Mouse (Mus musculus) adipocyte (in vitro differentiated cells): ENCODE results near the gene Atp11c.
A peak's percentile ranks its signal among the peaks of the same experiment; 100 is the strongest.

ENCODE experiments used
- DNase-seq: peaks from one replicate; pipeline ENCODE4 v3.0.0-alpha.2; 2016; ENCODE audit warnings: low spot score

Atp11c gene

DNA sequence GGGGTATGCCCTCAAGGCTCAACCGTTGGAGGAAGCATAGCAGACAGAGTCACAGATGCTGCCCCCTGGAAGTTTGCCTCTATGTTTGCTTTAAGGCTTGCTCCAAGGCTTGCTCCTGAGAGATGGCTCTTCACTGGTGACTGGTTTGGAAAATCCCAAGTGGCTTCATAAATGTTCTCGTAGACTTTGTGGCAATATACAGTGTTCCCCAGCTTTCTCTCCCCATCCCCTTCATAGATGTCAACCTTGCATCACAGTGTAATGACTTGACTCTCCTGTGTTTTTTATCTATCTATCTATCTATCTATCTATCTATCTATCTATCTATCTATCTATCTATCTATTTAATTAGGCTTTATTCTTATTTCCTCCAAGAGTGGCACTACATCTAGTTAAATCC is at the start of gene Atp11c:
Gene Atp11c (minus strand): TSS at position 101 of the 400 bp plus-strand sequence.
- DNase-seq = no peak

DNA sequence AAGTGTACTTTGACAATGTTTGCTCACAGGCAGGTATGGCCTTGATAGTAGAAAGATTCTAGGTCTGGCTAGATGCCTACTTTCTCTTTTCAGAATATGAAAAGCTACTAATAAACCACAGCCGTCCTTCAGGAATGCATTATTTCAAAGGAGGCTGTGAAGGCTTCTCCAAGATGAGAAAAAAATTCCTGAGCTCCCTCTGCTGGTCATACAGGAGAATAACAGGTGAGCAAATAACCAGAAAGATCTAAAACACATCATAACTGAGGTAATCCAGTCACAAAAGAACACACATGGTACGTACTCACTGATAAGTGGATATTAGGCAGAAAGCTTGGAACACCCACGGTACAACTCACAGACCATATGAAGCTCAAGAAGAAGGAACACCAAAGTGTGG is 16.7 kb upstream of the Atp11c start:
- peak; percentile 26 for DNase-seq

DNA sequence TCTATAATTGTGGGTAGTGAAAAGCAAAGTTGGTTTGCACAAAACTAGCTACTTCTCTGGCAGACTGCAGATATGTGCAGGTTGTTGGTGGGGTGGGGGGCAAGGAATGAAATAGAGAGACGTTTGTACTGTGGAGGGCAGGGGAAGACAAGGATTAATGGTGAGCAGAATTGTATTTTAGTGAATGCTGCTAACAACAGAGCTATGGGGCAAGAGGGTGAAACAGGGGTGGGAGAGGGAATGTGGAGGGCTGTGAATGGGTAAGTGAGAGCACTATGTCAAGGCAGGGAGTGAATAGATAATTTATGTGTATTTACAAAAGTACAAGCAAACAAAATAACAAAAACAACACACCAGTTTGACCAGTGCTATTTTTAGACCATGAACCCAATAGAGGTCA is 22.0 kb downstream of the Atp11c start:
- DNase-seq = no peak

DNA sequence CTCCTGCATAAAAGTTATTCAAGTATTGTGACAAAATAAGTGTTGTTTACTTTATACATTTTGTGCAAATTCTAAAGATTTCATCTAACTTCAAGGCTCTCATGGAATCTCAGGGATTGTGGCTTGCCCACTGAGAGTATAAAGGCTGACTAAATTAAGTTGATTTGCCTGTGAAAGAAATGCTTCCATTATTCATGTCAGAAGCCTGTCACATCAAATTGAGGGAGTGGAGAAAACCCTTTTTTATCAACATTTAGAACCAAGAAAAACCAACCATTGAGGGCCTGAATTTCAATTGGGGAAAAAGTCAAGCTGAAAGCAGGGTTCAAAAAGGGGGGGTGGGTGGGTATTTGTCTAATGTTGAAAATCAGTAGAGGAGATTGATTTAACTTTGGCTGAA is 23.5 kb downstream of the Atp11c start:
- DNase-seq = no peak

DNA sequence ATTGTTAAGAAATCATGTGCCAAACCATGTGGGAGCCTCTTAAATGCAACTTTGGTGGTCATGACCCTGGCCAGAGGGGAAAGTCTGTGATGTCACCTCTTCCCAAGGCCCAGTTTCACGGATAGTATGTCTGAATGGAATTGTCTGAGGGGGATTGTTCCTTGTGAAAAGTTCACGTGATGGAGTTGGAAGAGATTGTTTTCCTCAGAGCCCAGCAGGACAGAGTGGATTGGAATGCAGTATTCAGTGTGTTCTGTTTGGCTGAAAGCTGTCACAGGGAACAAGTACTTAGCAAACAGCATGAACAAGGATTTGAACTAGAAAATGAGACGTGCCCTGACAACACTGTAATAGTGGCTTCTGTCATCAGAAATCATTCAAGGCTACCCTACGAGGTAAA is 37.3 kb downstream of the Atp11c start:
- no peak for DNase-seq

DNA sequence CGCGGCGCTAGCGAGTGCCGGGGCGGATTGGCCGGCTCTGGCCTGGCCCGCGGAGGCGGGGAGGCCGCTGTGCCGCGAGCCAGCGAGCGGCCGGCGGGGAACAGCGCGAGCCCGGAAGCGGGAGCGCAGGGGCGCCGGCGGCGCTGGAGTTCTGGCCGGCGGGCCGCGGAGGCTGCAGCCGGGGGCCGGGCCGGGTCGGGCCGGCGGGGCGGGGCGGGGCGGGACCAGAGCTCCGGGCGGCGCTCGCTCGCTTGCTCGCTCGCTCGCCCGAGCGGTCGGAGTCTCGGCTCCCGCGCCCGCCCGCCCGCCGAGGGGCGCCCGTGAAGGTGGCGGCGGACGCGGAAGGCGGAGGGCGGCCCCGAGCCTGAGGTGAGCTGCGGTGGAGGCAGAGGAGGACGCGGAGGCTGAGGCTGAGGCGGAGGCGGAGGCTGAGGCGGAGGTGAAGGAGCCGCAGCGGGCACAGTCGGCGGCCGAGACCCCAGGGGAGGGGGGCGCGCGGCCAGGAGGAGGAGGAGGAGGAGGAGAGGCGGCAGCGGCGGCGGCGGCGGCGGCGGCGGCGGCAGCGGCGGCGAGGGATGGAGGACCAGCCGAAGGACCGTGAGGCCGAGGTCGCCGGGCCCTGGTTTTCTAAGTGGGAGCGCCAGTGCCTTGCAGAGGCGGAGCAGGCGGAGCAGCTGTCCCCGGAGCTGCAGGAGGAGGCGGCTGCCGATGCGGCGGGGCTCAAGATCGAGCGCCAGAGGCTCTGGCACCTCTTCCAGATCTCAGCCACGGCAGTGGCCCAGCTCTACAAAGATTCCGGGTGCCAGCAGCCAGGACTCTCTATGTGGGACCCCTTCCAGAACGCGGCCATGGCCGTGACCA is 44.8 kb downstream of the Atp11c start:
- DNase-seq = no peak

DNA sequence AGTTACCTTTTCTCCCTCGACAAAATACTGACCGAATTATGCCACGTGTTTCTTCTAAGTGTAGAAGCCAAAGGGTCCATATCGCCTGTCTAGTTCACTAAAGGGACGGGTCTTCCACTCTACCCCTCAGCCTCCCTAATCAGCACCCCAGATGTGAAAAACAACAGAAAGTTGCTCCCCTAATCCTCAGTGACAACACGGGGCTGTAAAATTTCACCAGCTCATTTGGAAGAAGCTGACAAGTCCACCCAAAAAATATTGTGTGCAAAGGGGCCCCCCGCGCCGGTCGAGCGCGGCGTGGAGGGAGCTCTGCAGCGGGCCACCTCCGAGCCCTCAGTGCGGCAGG is 45.4 kb downstream of the Atp11c start:
- no peak for DNase-seq

DNA sequence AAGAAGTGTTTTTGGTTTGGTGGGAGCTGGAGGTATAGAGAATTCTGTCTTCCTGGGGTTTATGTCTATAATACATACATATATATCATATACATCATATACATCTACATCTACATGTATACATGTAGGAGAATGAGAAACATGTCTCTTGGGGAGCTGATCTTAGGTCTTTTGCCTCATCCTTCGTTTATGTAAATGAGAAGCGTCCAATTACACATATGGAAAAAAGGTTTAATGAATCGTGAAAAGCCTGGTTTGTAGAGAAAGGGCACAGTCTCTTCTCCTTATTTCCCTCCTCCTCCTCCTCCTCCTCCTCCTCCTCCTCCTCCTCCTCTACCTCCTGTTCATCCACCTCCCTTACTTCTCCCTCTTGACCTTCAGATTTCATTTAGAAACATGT is 46.6 kb downstream of the Atp11c start:
- no peak for DNase-seq

DNA sequence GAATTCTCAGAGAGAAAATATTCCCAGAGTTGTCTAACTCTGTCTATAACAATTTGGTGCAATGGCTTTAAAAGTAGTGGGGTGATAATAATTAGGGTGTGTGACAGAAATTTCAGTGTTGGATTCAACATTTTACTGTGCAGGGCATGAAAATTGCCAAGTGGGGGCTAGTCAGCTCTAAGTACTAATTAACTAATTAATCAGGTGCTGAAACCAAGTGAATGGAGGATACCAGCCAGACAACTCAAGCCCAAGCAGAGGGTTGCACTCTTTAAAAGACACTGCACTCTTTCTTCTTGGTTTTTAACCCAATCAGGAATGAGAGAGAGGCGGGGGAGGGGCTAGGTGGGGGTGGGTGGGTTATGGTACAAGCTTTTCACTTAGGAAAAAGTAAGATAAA is 47.1 kb downstream of the Atp11c start:
- DNase-seq = no peak

DNA sequence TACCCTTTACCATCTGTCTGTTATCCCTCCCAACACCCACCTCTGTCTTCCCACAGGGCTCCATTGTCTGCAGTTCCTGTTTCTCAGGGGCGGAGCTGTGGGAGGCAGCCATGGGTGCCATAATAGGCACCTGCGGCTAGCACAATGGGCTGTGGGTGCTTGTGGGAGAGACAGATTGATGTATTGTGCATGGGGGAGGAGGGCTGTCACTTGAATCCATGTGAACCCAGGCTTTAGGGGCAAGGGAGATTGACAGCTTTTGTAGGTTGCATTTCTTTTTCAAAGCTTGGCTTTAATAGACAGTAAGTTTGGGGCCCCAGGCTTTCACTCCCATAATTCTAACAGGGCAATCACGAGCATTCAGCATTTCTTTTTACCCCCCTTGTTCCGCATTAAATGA is 48.4 kb downstream of the Atp11c start:
- no peak for DNase-seq

DNA sequence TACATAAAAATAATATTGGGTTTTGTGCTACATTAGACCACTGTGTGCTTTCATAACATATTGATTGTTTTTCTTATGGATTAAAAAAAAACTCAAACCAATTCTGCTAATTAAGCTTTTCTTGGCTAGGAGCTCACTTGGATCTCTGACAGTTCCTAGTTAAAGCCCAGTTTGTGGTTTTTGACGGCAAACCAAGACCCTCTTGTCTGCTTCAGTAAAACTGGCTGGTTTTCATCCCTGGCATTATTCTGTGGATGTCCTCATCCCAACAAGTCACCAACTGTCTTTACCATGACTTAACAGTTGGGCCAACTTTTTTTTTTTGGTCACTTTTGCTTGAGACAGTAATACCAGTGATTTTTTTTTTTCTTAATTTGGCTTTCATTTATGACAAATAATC is 49.6 kb downstream of the Atp11c start:
- no peak for DNase-seq

DNA sequence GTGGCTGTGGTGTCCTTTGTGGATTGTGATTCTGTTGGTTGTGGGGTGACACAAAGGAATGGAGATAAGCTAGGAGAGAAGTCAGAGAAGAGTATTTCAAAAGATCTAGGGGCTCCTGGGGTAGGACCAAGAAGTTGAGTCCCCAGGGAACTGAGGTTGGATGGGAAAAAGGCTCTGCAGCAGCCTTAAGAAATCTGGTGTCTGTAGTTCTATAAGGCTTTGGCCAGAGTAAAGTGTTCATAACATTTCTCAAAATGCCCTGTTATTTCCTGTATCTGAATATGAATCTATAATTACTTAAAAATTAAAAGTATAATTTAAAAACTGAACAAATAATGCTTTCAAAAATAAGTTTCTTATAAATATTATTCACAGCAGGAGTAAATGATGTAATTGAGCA is 53.3 kb downstream of the Atp11c start, which contains the start of gene Gm7073:
Gene Gm7073 (minus strand): TSS at position 101 of the 400 bp plus-strand sequence.
- no peak for DNase-seq

DNA sequence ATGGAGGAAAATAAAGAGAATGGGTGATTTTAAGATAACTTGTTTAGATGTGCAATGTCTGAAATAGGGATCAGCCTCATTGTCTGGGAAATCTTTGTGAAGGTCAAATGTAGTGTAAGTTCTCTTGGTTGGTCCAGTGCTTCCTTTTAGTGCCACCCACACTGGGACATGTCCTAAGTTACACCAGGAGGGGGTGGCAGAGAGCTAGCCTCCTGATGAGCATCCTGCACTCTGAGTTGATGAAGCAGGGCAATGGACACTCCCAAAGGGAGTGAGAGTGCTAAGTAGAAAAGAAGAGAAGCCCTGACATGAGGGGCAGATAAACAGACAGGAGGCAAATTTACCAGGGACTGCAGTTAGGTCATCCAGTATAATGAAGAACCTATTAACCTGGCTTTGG is 88.5 kb downstream of the Atp11c start:
- DNase-seq = no peak

DNA sequence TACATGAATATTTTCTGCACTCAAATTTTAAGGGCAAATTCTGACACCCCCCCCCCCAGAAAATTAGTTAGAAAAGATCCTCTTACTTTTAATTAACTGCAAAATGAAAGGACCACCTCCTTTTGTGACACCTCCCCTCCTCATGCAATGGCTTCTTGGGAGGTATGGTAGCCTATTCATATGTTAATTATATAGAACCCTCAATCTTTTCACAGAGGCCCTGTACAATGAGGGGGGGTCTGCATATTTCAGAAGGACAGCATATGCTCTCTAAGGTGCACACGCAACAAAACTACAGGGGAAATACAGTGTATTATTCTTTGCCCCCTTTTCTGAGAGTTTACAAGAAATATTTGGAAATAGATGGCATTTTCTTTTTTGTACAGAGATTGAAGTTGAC is 94.7 kb downstream of the Atp11c start:
- DNase-seq = no peak

DNA sequence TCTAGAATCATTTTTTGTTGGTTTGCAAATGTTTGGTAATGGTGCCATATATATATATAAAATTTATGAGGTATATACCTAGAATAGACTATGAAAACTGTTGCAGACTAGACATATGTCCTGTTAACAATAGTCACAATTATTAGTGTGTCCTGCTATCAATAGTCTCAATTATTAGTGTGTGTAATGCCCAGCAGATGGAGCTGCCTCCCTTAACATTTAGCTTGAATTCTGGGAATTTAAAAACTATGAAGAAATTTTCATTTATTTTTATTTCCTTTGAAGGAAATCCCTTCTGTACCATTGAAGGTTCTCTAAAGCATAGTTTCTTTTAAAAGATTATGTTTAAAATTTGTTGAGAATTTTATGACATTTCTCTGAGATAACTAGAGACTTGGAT is 97.2 kb downstream of the Atp11c start:
- no peak for DNase-seq

DNA sequence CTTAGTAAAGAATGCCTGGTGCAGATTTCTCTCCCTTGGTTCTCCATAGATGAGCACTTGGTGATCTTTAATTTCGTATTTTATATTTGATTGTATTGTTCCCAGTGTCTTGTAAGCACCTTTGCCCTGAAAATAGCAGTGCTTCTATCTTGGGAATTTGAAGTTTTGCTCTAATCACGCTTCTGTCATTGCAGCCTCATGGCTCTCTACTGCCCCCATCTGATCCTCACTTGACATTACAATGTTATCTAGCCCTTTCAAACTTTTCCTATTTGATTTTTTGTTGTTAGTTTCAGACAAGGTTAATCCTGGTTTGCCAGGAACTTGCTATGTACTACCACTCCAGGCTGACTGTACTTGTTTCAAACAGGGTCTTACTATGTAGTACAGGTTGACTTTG is 128.7 kb downstream of the Atp11c start:
- peak; percentile 21 for DNase-seq

DNA sequence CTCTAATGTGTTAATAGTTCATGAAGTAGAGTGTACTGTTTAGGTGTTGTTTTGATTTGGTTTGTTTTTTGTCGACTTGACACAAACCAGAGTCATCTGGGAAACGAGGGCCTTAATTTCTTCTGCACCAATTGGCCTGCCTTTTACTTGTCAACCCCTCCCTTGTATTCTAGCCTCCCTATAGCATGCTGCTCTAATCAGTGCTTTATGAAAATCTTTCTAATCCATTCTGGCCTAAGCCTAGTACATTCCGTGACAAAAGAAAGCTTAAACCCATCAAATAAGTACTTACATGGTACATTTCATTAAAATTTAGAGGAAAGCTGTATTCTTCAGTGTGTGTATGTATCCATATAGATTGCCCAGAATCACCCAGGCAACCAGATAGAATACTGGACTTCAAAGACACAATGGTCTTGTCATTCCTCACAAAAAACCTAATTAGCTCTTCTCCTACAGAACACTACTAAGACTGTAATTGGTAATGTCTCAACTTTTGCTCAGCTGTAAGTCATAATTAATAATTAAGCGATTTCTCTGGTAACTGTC is 177.9 kb downstream of the Atp11c start:
- no peak for DNase-seq

DNA sequence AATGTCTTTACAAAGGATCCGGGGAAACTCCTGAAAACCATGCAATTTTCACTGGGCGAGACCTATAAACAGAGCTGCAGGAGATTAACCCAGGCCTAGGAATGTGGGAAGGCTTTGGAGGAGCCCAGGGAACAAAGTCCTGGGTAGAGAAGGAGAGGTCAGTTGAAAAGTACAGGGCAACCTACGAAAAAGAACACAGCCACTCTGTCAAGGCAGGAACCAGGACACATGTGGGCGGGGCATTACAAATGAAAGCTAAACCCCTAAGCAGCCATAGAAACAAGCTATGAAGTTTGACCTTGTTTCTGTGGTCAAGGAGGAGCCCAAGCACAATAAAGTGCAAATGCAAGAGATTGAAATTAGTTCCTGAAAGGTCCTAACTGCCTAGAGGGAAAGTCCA is 186.8 kb downstream of the Atp11c start:
- no peak for DNase-seq

DNA sequence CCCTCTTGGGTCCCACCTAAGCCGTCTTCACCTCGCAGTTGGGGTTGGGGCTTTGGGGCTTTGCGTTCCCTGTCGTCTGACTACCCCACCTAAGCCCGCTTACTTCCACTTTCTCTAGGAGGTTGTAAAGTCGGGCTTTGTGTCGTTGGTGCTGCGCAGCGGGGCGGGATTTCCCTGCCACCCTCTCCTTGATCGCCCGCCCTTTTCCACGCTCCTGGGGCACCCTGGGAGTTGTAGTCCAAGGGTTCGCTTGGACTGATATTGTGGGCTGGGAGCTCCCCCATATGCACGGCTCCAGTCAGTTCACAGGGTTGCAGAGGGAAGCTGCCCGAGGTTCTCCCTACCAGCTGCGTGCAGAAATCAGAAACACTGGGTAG is 187.8 kb downstream of the Atp11c start:
- DNase-seq = peak; percentile 91

DNA sequence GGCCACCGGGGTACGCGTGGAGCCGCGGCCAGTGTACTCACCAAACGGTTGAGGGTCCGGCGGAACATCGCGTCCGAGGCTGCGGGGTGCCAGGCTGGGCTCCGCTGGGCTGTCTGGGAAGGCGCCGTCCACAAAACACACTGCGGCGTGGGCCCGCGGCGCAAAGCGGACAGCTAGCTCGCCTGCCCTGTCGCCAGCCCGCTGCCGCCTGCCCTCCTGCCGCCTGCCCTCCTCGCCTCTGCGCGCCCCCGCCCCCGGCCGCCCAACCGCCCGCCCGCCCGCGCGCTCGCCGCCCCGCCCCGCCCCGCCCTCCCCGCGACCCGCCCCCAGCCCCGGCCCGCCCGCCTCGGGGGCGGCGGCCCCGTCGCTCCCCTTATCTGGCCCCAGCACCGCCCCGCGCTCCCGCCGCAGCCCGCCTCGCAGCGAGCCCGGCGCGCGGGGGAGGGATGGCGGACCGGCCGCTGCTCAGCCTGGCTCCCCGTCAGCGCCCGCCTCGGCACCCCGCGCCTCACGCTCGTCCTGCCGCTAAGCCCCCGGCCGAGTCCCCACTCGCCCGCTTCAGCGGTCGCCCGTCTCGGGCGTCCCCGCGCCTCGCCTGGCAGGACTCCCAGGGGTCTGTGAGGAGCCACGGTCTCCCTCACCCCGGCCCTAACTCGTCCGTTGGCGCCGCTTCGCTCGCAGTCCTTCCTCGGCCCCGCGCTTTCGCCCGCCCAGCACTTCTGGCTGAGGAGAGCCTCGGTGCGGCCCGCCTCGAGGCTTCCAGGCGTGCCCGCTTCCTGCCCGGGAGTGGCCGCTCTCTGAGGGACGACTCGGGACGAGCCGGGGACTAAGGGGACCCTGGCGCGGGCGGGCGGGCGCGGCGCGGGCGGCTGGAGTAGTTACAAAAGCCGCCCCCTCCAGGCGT is 188.5 kb downstream of the Atp11c start:
- peak; percentile 57 for DNase-seq

DNA sequence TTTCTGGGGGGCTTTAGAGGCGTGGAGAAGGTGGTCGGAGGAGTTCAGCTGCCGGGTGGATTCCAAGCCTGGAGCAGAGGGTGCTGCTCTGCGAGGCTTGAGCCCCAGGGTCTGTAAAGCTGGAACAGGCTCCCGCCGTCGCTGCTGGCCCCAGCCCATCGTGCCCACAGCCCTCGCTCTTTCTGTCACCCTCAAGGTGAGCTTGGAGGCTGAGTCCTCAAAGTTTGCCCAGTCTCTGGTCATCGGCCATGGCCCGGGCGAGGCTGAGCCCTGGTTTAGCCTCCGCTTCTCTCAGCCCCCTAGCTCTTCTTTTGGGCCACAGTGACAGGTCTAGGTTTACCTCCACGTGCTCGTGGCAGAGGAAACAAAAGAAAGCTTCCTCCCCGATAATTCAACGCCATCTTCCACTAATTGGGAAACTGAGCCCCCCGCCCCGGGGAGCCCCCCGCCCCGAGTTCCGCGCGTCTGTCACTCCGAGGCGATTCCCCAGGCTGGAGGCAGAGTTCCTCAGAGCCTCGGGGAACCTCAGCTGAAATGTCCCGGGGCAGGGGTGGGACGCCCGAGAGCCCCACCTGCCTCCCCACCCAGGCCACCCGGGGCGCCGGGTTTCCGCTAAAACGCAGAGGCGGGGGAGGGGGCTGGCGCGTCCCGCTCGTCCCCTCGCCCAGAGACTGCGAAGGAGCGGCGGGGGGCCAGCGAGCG is 189.3 kb downstream of the Atp11c start:
- no peak for DNase-seq

DNA sequence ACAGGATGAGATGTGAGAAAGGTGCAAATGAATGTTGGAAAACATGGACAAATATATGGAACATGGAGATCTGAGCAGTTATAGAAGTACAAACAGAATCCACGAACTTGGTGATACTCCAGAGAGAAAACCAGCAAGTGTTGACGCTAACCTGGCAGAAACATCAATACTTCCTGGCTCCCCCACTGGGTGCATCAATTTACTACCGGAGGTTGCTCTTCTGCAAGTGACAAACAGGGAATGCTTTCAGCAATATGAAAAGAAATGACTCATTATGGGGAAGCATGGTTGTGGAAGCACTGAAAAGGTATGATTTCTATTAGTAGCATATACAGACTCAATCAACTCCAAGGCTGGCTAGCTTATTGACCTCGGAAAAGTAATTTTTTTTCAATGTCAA is 198.2 kb downstream of the Atp11c start:
- no peak for DNase-seq
